ENCODE assay signal across 10 mouse cellular contexts in the genomic region with DNA sequence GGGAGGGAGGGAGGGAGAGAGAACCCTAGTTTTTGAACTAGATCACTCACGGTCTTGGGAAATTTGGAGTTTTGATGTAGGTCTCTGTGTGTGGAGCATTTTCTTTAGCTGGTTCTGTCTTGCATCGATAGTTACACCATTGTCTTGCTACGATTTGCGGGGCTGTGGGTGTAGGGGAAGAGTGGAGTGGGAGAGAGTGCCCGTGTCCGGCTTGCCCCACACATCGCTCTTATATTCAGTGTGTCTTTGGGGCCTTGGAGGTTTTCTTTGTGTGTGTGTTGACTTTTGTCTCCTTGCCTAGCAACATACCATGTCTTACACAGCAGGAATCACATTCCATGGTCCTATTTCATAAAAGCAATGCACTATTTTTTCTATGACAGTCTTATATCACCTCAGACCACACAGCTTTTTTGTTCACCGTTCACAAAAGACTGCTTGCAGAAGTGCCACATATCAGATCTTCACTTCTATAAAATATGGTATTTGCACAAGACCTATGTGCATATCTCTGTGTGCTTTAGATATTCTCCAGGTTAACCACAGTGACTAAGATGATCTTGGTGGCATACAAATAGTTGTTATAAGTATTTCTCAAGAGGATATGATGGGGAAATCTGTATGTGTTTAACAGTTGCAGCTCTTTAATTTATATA. TPM values are rescaled to one million over a fixed set of nuclear protein-coding genes. Genes with fewer than 3 reads are reported as not detected.
DNase-seq lines count a peak whose midpoint lies in the region; ATAC-seq and TF ChIP-seq lines count a peak whose summit lies in the region.
"Had no signal": no experiment of that assay in that cellular context is flagged by ENCODE, and none has a peak within 500 bp of the region (broad histone marks: within the 10 kb centered on the region; RNA-seq: fewer than 3 reads in every experiment).

No protein-coding gene starts in this region.

- no peak for TF ChIP-seq CTCF in spleen, adult 2 months (IDR thresholded peaks at IDR 0.05; ENCODE audit: extremely low read depth, insufficient read depth, insufficient read length, insufficient replicate concordance)
- TF ChIP-seq CTCF in liver, postnatal 0 days (IDR thresholded peaks at IDR 0.05; ENCODE audit: low read depth) = no peak
- no peak for TF ChIP-seq CTCF in gastrocnemius, adult 2 months (IDR thresholded peaks at IDR 0.05)

- no peaks in the 10 kb centered on the region for H3K9me3 ChIP-seq in forebrain, embryonic 16.5 days (ENCODE audit: control insufficient read depth, low read length)
- no peaks in the 10 kb centered on the region for H3K9me3 ChIP-seq in liver, postnatal 0 days (ENCODE audit: low read length)

- no peak for TF ChIP-seq POLR2A in spleen, adult 2 months (IDR thresholded peaks at IDR 0.05; ENCODE audit: low read depth, low read length)

- no peaks in the 10 kb centered on the region for H3K27me3 ChIP-seq in spleen, adult 2 months (ENCODE audit: control insufficient read depth, insufficient read depth, low read length)
- H3K27me3 ChIP-seq in forebrain, embryonic 16.5 days (replicated peaks; ENCODE audit: control insufficient read depth, insufficient read depth, low read length) = no peaks in the 10 kb centered on the region
- no peaks in the 10 kb centered on the region for H3K27me3 ChIP-seq in liver, postnatal 0 days (ENCODE audit: insufficient read depth, low read length)

- peak overlapping the region; percentile 35; the same call in 1 of the 2 replicates for H3K9ac ChIP-seq in forebrain, embryonic 16.5 days (replicated peaks; ENCODE audit: low read depth, low read length)
- H3K9ac ChIP-seq in liver, postnatal 0 days (replicated peaks) = peak overlapping the region; percentile 46; the same call in 1 of the 2 replicates

- H3K36me3 ChIP-seq in spleen, adult 2 months (ENCODE audit: control insufficient read depth, insufficient read depth, low read length) = no peaks in the 10 kb centered on the region
- no peaks in the 10 kb centered on the region for H3K36me3 ChIP-seq in forebrain, embryonic 16.5 days (ENCODE audit: control insufficient read depth, insufficient read depth)
- H3K36me3 ChIP-seq in liver, postnatal 0 days (replicated peaks; ENCODE audit: insufficient read depth, low read length) = no peaks in the 10 kb centered on the region

- peak; percentile 62 for ATAC-seq in forebrain, embryonic 16.5 days
- peak; percentile 18; the same call in 1 of the 2 replicates for ATAC-seq in liver, postnatal 0 days

- H3K27ac ChIP-seq in spleen, adult 2 months (ENCODE audit: insufficient read depth, low read length) = peak overlapping the region; percentile 68; the same call in 1 of the 2 replicates
- no peak overlapping the region for H3K27ac ChIP-seq in forebrain, embryonic 16.5 days (ENCODE audit: low read length)
- peak overlapping the region; percentile 66; the same call in 1 of the 2 replicates for H3K27ac ChIP-seq in liver, postnatal 0 days (ENCODE audit: low read depth)
- H3K27ac ChIP-seq in gastrocnemius, adult 2 months = no peak overlapping the region

- peak overlapping the region; percentile 9; the same call in 1 of the 2 replicates for H3K4me3 ChIP-seq in spleen, adult 2 months (ENCODE audit: extremely low read depth, insufficient read depth, insufficient read length)
- H3K4me3 ChIP-seq in forebrain, embryonic 16.5 days (replicated peaks; ENCODE audit: low read length) = peak overlapping the region; percentile 26
- H3K4me3 ChIP-seq in liver, postnatal 0 days (ENCODE audit: low read depth, low read length) = no peak overlapping the region
- no peak overlapping the region; the same call in 1 of the 2 replicates for H3K4me3 ChIP-seq in gastrocnemius, adult 2 months

- 15% methylated on average over 8 of the region's 8 CpGs for WGBS in spleen, adult 2 months
- WGBS in forebrain, embryonic 16.5 days = 3% methylated on average over 8 of the region's 8 CpGs
- 5% methylated on average over 8 of the region's 8 CpGs for WGBS in liver, postnatal 0 days (ENCODE audit: insufficient replicate concordance)

- peak overlapping the region; percentile 48 for H3K4me2 ChIP-seq in forebrain, embryonic 16.5 days (ENCODE audit: low read length)
- peak overlapping the region; percentile 67 for H3K4me2 ChIP-seq in liver, postnatal 0 days (ENCODE audit: low read depth, low read length)

- intact Hi-C loops in gastrocnemius, adult 2 months (cut with DNase I) = no loop called here

- DNase-seq in spleen, adult 2 months (ENCODE audit: low read depth in 1 of 2, low spot score in 2 of 2) = no peak
- DNase-seq in spleen, postnatal 36 days (ENCODE audit: low spot score in 2 of 2) = no peak
- DNase-seq in liver, postnatal 0 days = no peak
- DNase-seq in right cerebral cortex, postnatal 36 days (ENCODE audit: low spot score in 2 of 2) = no peak
- no peak for DNase-seq in cerebellum, adult 11 months
- DNase-seq in adrenal gland, postnatal 10 days = no peak
- no peak for DNase-seq in gastrocnemius, adult 2 months

- no peak for TF ChIP-seq EP300 in liver, postnatal 0 days (IDR thresholded peaks at IDR 0.05; ENCODE audit: low read depth)

- H3K4me1 ChIP-seq in spleen, adult 2 months (ENCODE audit: control insufficient read depth, insufficient read depth, insufficient read length) = peaks cover 2% of the 10 kb centered on the region; the same call in 1 of the 2 replicates
- H3K4me1 ChIP-seq in forebrain, embryonic 16.5 days (replicated peaks; ENCODE audit: control insufficient read depth, insufficient read depth, low read length) = no peaks in the 10 kb centered on the region
- peaks cover 4% of the 10 kb centered on the region; the same call in 1 of the 2 replicates for H3K4me1 ChIP-seq in liver, postnatal 0 days (ENCODE audit: insufficient read depth)

RNA-seq across cellular contexts. Expression of a gene that starts 4.0 kb away (rescaled TPM):
- polyA plus RNA-seq in spleen, adult 2 months (2012; rRNA removed) = 1.6 and 1.8 TPM in 2 replicates
- 0.26 and 0.29 TPM in 2 replicates for polyA plus RNA-seq in forebrain, embryonic 16.5 days (2015; fragmentation: Nextera tagmentation; extraction: Ambion mirVana)
- polyA plus RNA-seq in liver, postnatal 0 days (2015; fragmentation: Nextera tagmentation; extraction: Ambion mirVana) = 0.27 and 0.59 TPM in 2 replicates
- total RNA-seq in adrenal gland, postnatal 10 days (2021) = under 1 TPM; 0.42 to 0.48 TPM
- not detected for total RNA-seq in gastrocnemius, adult 2 months (2021)
- total RNA-seq: adrenal gland, postnatal 14 days; liver, adult 2 months had no signal
- polyA plus RNA-seq: liver, adult 2 months had no signal

RNA-seq across cellular contexts. Expression of a gene that starts 51.0 kb away (rescaled TPM):
- polyA plus RNA-seq in spleen, adult 2 months (2012; rRNA removed) = not detected in 2 replicates
- not detected in 2 replicates for polyA plus RNA-seq in forebrain, embryonic 16.5 days (2015; fragmentation: Nextera tagmentation; extraction: Ambion mirVana)
- not detected in 2 replicates for polyA plus RNA-seq in liver, postnatal 0 days (2015; fragmentation: Nextera tagmentation; extraction: Ambion mirVana)
- not detected for total RNA-seq in adrenal gland, postnatal 10 days (2021)
- under 1 TPM; 0.11 to 0.23 TPM for total RNA-seq in gastrocnemius, adult 2 months (2021)
- total RNA-seq: adrenal gland, postnatal 14 days; liver, adult 2 months had no signal

Comparison
In these comparisons a context has a peak if more than half of its experiments do, and no peak if none do; other contexts are left out.
1. H3K27ac ChIP-seq: peak in spleen, adult 2 months (single experiment) and liver, postnatal 0 days (single experiment); none in forebrain, embryonic 16.5 days (single experiment) and gastrocnemius, adult 2 months (single experiment).
2. H3K4me3 ChIP-seq: peak in spleen, adult 2 months (single experiment) and forebrain, embryonic 16.5 days (single experiment); none in liver, postnatal 0 days (single experiment) and gastrocnemius, adult 2 months (single experiment).